Mouse (Mus musculus): Measurements from ENCODE around the gene Lcorl.
A peak's percentile ranks its signal among the peaks of the same experiment; 100 is the strongest.

Gene Lcorl

GRCm38 (mm10) chr5:45857254-45858011 is at the start of gene Lcorl:
Lcorl (minus strand) TSS chr5:45857615.
- peak; percentile 91 to 95 for DNase-seq (ENCODE audit: low spot score in 2 of 2)

- DNase-seq (ENCODE audit: low spot score in 2 of 2) = no peak
These were observed 47.3 kb upstream of the Lcorl start for GRCm38 (mm10) chr5:45904683-45905082.

- no peak for DNase-seq (ENCODE audit: low spot score in 2 of 2)
These were observed 45.8 kb upstream of the Lcorl start for GRCm38 (mm10) chr5:45903246-45903645.

- no peak for DNase-seq (ENCODE audit: low spot score in 2 of 2)
These were observed 37.9 kb upstream of the Lcorl start for GRCm38 (mm10) chr5:45895362-45895761.

- no peak for DNase-seq (ENCODE audit: low spot score in 2 of 2)
These were observed 36.3 kb upstream of the Lcorl start for GRCm38 (mm10) chr5:45893696-45894095.

- DNase-seq (ENCODE audit: low spot score in 2 of 2) = no peak
These were observed 18.9 kb upstream of the Lcorl start for GRCm38 (mm10) chr5:45876328-45876727.

GRCm38 (mm10) chr5:45875472-45875871 is 18.1 kb upstream of the Lcorl start:
- DNase-seq (ENCODE audit: low spot score in 2 of 2) = no peak

GRCm38 (mm10) chr5:45874284-45875030 is 17.0 kb upstream of the Lcorl start:
- no peak for DNase-seq (ENCODE audit: low spot score in 2 of 2)

GRCm38 (mm10) chr5:45858368-45858767 is 953 bp upstream of the Lcorl start:
- no peak for DNase-seq (ENCODE audit: low spot score in 2 of 2)

- DNase-seq (ENCODE audit: low spot score in 2 of 2) = no peak
These were observed 550 bp downstream of the Lcorl start for GRCm38 (mm10) chr5:45856876-45857253.

GRCm38 (mm10) chr5:45856303-45856821 is 1.1 kb downstream of the Lcorl start:
- peak; percentile 54 to 57 for DNase-seq (ENCODE audit: low spot score in 2 of 2)

- no peak for DNase-seq (ENCODE audit: low spot score in 2 of 2)
These were observed 1.7 kb downstream of the Lcorl start for GRCm38 (mm10) chr5:45855526-45856302.

GRCm38 (mm10) chr5:45844723-45845122 is 12.7 kb downstream of the Lcorl start:
- no peak for DNase-seq (ENCODE audit: low spot score in 2 of 2)

GRCm38 (mm10) chr5:45835131-45835530 is 22.3 kb downstream of the Lcorl start:
- no peak for DNase-seq (ENCODE audit: low spot score in 2 of 2)

- no peak for DNase-seq (ENCODE audit: low spot score in 2 of 2)
These were observed 45.9 kb downstream of the Lcorl start for GRCm38 (mm10) chr5:45811527-45811926.

GRCm38 (mm10) chr5:45791864-45792263 is 65.6 kb downstream of the Lcorl start:
- no peak for DNase-seq (ENCODE audit: low spot score in 2 of 2)

GRCm38 (mm10) chr5:45790221-45790620 is 67.2 kb downstream of the Lcorl start:
- DNase-seq (ENCODE audit: low spot score in 2 of 2) = no peak

GRCm38 (mm10) chr5:45757502-45758121 is 99.8 kb downstream of the Lcorl start:
- no peak for DNase-seq (ENCODE audit: low spot score in 2 of 2)

- DNase-seq (ENCODE audit: low spot score in 2 of 2) = no peak
These were observed 119.5 kb downstream of the Lcorl start for GRCm38 (mm10) chr5:45737911-45738310.

GRCm38 (mm10) chr5:45733751-45734150 is 123.7 kb downstream of the Lcorl start:
- DNase-seq (ENCODE audit: low spot score in 2 of 2) = no peak

GRCm38 (mm10) chr5:45718848-45719488 is 138.4 kb downstream of the Lcorl start:
- DNase-seq (ENCODE audit: low spot score in 2 of 2) = no peak

All from spleen, postnatal 10 days (tissue).